Mouse (Mus musculus) MN1 (cell line): Measurements from ENCODE around the gene Mlx.
A peak's percentile ranks its signal among the peaks of the same experiment; 100 is the strongest.
"Not testable (repeated sequence)": the region's sequence is repeated elsewhere in the genome, so short reads cannot be mapped to it uniquely, and the experiment has no call there.

Experiments used
- DNase-seq: peaks from one replicate; pipeline ENCODE4 v3.0.0-alpha.2; 2016; ENCODE audit warnings: low spot score

Mlx gene

GRCm38 (mm10) chr11:101098231-101098630, 11.2 kb downstream of the Mlx start:
- DNase-seq: no peak

- DNase-seq: no peak
These were observed 15.9 kb downstream of the Mlx start for GRCm38 (mm10) chr11:101103011-101103410.

GRCm38 (mm10) chr11:101109351-101109750, 22.3 kb downstream of the Mlx start:
- no peak for DNase-seq

GRCm38 (mm10) chr11:101110708-101111107, 23.6 kb downstream of the Mlx start:
- no peak for DNase-seq

- no peak for DNase-seq
These were observed 24.1 kb downstream of the Mlx start for GRCm38 (mm10) chr11:101111178-101111577.

GRCm38 (mm10) chr11:101112186-101112585, 25.1 kb downstream of the Mlx start:
- no peak for DNase-seq

GRCm38 (mm10) chr11:101115564-101115963, 28.5 kb downstream of the Mlx start:
- DNase-seq: peak; percentile 35

- no peak for DNase-seq
These were observed 31.0 kb downstream of the Mlx start for GRCm38 (mm10) chr11:101118105-101118504.

- DNase-seq: no peak
These were observed 32.2 kb downstream of the Mlx start for GRCm38 (mm10) chr11:101119131-101119760.

GRCm38 (mm10) chr11:101119761-101120544, 32.9 kb downstream of the Mlx start, which contains the start of the genes Retreg3 and Tubg1:
Gene Retreg3 (minus strand): TSS chr11:101119893.
Gene Tubg1 (plus strand): TSS chr11:101119938.
- peak; percentile 99 for DNase-seq

GRCm38 (mm10) chr11:101120545-101121188, 33.6 kb downstream of the Mlx start:
- no peak for DNase-seq

GRCm38 (mm10) chr11:101124494-101124893, 37.4 kb downstream of the Mlx start:
- not testable (repeated sequence) for DNase-seq

- DNase-seq: not testable (repeated sequence)
These were observed 37.9 kb downstream of the Mlx start for GRCm38 (mm10) chr11:101125008-101125407.

- no peak for DNase-seq
These were observed 40.0 kb downstream of the Mlx start for GRCm38 (mm10) chr11:101127075-101127474.

GRCm38 (mm10) chr11:101128996-101129577, 42.0 kb downstream of the Mlx start:
- DNase-seq: no peak

- DNase-seq: no peak
These were observed 43.1 kb downstream of the Mlx start for GRCm38 (mm10) chr11:101130056-101130756.

GRCm38 (mm10) chr11:101131187-101131586, 44.1 kb downstream of the Mlx start:
- no peak for DNase-seq

GRCm38 (mm10) chr11:101131701-101132100, 44.6 kb downstream of the Mlx start:
- DNase-seq: no peak

- no peak for DNase-seq
These were observed 46.0 kb downstream of the Mlx start for GRCm38 (mm10) chr11:101133037-101133436.

GRCm38 (mm10) chr11:101134217-101134865, 47.3 kb downstream of the Mlx start:
- DNase-seq: no peak

GRCm38 (mm10) chr11:101137000-101137399, 49.9 kb downstream of the Mlx start:
- DNase-seq: no peak
